Mouse (Mus musculus) cerebellum, postnatal 36 days (tissue): ENCODE measurements around the gene Crtac1.
A peak's percentile ranks its signal among the peaks of the same experiment; 100 is the strongest.

Experiments used
- DNase-seq, 2 experiments: peaks; one replicate each; pipeline ENCODE4 v3.0.0; 2021 to 2022; ENCODE audit warnings: mixed read lengths in 2 of 2

The Crtac1 gene

GRCm38 (mm10) chr19:42431485-42432190 lies at the start of gene Crtac1:
TSS of gene Crtac1 (minus strand) at chr19:42431783.
- peak; percentile 27 to 63 for DNase-seq

GRCm38 (mm10) chr19:42478303-42478702 lies 46.7 kb upstream of the Crtac1 start:
- DNase-seq: no peak

GRCm38 (mm10) chr19:42477769-42478168 lies 46.2 kb upstream of the Crtac1 start:
- no peak for DNase-seq

- no peak for DNase-seq
Measured at GRCm38 (mm10) chr19:42472831-42473230, 41.2 kb upstream of the Crtac1 start.

- DNase-seq: no peak
Measured at GRCm38 (mm10) chr19:42471571-42471970, 40.0 kb upstream of the Crtac1 start.

GRCm38 (mm10) chr19:42461851-42462250 lies 30.3 kb upstream of the Crtac1 start:
- DNase-seq: no peak

GRCm38 (mm10) chr19:42461353-42461752 lies 29.8 kb upstream of the Crtac1 start:
- DNase-seq: no peak

GRCm38 (mm10) chr19:42459512-42459911 lies 27.9 kb upstream of the Crtac1 start:
- no peak for DNase-seq

- DNase-seq: no peak
Measured at GRCm38 (mm10) chr19:42454481-42455236, 23.1 kb upstream of the Crtac1 start.

GRCm38 (mm10) chr19:42454006-42454405 lies 22.4 kb upstream of the Crtac1 start:
- no peak for DNase-seq

- DNase-seq: no peak
Measured at GRCm38 (mm10) chr19:42452539-42452938, 21.0 kb upstream of the Crtac1 start.

- DNase-seq: no peak
Measured at GRCm38 (mm10) chr19:42448539-42448938, 17.0 kb upstream of the Crtac1 start.

GRCm38 (mm10) chr19:42443887-42444409 lies 12.4 kb upstream of the Crtac1 start:
- DNase-seq: peak; percentile 43 to 47

- no peak for DNase-seq
Measured at GRCm38 (mm10) chr19:42443266-42443665, 11.7 kb upstream of the Crtac1 start.

- DNase-seq: no peak
Measured at GRCm38 (mm10) chr19:42442246-42443197, 10.9 kb upstream of the Crtac1 start.

GRCm38 (mm10) chr19:42440089-42440488 lies 8.5 kb upstream of the Crtac1 start:
- DNase-seq: no peak

- no peak for DNase-seq
Measured at GRCm38 (mm10) chr19:42439353-42439752, 7.8 kb upstream of the Crtac1 start.

GRCm38 (mm10) chr19:42435621-42436020 lies 4.0 kb upstream of the Crtac1 start:
- no peak for DNase-seq

- DNase-seq: no peak
Measured at GRCm38 (mm10) chr19:42432761-42433160, 1.2 kb upstream of the Crtac1 start.

GRCm38 (mm10) chr19:42432191-42432590 lies 608 bp upstream of the Crtac1 start:
- DNase-seq: peak; percentile 17 to 42

GRCm38 (mm10) chr19:42430981-42431380 lies 602 bp downstream of the Crtac1 start:
- peak; percentile 12 to 15 for DNase-seq

- DNase-seq: peak; percentile 59 to 66
Measured at GRCm38 (mm10) chr19:42429410-42429809, 2.2 kb downstream of the Crtac1 start.

GRCm38 (mm10) chr19:42425208-42425607 lies 6.4 kb downstream of the Crtac1 start:
- DNase-seq: no peak
